Mouse (Mus musculus): ENCODE measurements at regions not wholly inside any gene's neighbourhood (a gene's known extent, or its start where the extent isn't known, plus 50 kb on each side); places are given as distances from the start of the nearest gene placed in this dataset.
"Not testable (repeated sequence)": the region's sequence is repeated elsewhere in the genome, so short reads cannot be mapped to it uniquely, and the experiment has no call there.

DNA sequence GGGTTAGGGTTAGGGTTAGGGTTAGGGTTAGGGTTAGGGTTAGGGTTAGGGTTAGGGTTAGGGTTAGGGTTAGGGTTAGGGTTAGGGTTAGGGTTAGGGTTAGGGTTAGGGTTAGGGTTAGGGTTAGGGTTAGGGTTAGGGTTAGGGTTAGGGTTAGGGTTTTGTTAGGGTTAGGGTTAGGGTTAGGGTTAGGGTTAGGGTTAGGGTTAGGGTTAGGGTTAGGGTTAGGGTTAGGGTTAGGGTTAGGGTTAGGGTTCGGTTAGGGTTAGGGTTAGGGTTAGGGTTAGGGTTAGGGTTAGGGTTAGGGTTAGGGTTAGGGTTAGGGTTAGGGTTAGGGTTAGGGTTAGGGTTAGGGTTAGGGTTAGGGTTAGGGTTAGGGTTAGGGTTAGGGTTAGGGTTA is 124.7 kb upstream of the Fgf14 start:
- intact Hi-C loops (cut with DNase I); DNase-seq: not testable (repeated sequence)

DNA sequence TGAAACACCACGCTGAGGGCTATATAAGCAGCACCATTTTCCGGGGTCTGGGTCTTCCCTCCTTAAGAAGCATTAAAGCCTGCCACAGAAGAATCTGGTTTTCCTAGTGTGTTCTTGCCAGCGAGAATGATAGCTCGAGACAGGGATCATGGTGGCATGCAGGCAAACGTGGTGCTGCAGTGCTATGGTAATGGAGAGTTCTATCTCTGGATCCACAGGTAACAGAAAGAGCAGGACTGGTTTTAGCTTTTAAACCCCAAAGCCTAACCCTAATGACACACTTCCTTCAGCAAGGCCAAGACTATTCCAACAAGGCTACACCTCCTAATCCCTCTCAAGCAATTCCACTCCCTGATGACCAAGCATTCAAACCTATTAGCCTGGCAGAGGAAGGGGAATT is 123.5 kb upstream of the Fgf14 start:
- intact Hi-C loops (cut with DNase I) = no loop called here
- DNase-seq = no peak

DNA sequence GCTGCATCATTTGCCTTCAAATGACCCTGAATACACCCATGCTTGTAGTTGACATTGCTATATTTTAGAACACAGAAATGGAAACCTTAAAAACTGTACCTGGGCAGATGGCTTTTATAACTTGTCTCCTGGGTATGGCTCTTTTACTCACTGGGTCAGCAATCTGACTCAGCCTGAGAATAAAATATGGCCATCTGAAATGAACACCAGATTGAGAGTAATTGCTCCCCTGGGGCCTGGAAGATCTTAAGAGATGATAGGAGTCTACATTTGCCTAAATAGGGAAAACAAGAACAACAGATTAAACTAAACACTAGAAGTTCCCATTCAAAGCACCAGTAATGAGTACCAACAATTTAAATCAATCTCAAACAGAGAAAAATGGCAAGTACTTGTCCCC is 98.5 kb upstream of the Fgf14 start:
- intact Hi-C loops (cut with DNase I) = no loop called here
- no peak for DNase-seq

DNA sequence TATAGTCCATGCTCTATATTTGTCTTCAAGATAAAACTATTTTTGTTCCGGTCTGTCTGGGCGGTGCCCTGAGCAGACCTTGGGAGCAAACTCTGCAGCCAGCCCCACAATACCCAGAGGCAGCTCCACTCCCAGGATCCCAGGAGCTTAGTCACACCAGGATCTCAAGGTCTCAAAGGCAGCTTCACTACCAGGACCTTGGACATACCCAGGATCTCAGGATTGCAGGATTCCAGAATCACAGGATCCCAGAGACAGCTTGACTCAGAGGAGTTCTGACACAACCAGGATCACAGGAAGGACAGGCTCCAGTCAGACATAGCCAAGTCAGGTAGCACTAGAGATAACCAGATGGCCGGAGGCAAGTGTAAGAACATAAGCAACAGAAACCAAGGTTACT is 91.1 kb upstream of the Fgf14 start:
- intact Hi-C loops (cut with DNase I) = no loop called here
- no peak for DNase-seq

DNA sequence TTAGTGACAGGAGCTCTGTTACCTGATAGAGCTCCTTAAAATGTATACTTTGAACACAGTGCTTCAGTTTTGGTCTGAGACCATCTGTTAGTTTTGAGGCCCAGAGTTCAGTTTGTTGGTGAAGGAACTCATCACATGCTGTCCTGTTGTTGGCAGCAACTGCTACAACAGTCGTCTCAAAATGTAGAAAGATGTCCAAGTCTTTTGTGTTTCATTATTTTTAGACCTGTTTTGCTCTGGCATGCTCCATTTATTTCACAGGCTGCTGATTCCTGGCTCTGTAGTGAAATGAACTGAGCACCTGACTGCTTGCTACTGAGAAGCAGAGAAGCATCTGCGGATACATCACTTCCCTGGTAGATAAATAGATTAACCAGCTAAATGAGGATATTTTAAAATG is 90.3 kb upstream of the Fgf14 start:
- intact Hi-C loops (cut with DNase I) = no loop called here
- DNase-seq = no peak

DNA sequence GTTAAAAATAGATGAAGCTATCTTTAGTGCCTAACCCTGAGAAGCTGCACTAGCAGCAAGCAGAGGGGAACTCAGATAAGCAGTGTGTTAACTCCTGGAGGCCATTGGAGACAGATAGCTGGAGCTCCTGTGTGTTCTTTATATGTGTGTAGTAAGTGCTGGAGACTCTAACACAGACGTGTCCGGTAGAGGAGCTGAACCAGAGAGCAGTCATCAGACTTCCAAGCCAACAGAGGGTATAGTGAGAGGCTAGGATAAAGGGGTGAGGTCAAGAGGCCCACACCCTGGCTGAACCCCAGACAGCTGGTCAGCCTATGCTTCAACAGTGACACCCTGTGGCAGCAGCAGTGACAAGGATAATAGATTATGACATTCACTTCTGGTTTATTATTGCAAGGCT is 65.6 kb upstream of the Fgf14 start:
- intact Hi-C loops (cut with DNase I) = no loop called here
- DNase-seq = peak; percentile 15

All from left cerebral cortex, postnatal 4 days (tissue).